Mouse (Mus musculus) neutrophil, adult 5-6 weeks (primary cell): ENCODE measurements at regions not wholly inside any gene's neighbourhood (a gene's known extent, or its start where the extent isn't known, plus 50 kb on each side); places are given as distances from the start of the nearest gene placed in this dataset.

ENCODE experiments used
- ATAC-seq: fragments of 151-379, 151-347 bp; 2 replicates; pipeline ENCODE4 v1.8.0; 2017; ENCODE audit warnings: mild to moderate bottlenecking, moderate TSS enrichment; ENCODE audit not compliant: insufficient number of reproducible peaks, poor library complexity, low FRiP score, severe bottlenecking; ENCODE audit errors: extremely low read depth

DNA sequence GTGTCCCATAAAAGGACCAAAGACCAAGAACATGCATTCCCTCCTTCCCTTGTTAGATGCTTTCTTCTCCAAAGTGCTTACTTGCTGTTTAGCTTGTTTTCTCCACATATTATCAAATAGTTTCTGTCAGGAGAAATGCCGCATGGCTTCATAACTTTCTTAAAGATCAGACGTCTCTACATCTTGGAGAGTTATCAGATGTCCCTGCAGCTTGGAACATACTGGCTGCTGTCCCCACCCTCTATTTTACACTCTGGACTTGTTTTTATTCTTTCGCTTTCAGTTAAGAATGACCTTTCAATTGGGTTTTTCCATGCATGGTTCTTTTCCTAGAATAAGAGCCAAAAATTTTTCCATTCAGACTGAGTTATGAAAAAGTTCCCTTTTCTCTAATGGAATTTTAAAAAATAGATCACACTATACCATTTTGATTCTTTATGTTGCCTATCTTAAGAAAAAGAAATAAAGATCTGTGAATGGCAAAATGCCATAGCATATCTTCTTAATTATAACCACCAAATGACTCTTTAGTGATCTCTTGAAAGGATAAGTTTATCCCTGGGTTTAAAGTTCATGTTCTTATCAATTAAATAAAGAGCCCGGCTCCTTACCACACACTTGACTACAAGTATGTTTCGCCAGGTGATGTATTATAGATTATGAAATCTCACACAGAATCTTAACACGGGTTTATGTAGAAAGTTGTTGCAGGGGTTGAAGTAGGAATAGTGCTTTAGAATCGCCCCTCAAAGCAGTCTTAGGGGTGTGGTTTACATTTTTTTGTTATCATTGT is 232.1 kb downstream of the Nfkbiz start:
- no peak for ATAC-seq

DNA sequence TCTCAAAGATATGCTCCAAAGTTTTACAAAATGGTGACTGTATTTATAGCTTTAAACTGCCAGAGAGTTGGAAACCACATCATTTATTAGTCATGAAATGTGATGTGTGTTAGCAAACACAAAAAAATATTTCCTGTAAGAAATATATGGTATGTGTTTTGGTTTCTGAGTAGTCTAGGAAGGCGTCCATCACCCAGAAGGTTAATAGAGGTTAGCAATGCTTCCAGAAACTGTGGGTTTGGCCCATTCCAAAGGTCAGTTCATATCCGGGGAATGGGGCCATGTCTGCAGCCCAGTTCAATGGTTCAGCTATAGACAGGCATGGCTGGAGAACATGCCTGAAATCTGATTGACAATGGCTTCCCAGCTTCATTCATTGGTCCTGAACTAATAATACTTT is 235.1 kb downstream of the Nfkbiz start:
- no peak for ATAC-seq

DNA sequence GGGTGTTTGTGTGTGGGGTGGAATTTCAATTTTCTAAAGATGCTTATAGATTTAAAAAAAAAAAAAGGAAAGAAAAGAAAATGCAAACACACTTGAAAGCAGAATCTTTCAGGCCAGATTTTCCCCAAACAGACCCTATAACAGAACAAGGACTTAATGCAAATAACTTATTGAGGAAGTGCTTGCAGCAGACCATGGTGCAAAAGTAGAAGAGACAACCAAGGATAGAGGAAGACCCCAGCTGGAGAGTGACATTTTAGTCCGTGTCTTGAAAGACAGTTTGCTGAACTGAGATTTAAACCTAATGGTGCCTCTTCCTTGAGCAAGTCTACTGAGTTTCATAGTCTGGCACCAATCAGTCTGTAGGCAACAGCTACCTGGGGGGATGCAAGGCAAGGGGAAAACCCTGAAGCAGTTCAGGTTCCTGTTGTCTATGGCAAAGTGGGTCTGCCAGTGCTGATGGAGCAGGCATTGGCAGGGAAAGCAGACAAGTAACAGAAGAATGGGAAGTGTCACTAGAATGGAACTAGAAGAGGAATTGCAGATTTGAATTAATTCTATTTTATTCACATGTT is 249.2 kb downstream of the Nfkbiz start:
- peak; percentile 66 for ATAC-seq

DNA sequence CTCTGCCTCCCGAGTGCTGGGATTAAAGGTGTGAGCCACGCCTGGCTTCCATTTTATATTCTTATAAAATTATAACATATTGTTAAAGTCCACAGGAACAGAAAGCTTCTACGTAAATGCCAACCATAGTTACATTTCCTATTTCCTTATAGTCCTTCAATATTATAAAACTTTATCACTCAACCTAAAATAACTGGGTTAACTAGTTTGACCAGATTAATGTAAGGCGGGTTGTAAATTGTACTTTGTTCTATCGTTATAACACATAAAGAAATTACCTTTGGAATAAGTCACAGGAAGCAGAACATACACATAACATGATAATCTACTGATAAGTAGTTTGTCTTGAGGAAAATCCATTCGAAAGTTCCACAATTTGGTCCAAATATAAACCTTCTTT is 251.6 kb downstream of the Nfkbiz start:
- ATAC-seq = no peak

DNA sequence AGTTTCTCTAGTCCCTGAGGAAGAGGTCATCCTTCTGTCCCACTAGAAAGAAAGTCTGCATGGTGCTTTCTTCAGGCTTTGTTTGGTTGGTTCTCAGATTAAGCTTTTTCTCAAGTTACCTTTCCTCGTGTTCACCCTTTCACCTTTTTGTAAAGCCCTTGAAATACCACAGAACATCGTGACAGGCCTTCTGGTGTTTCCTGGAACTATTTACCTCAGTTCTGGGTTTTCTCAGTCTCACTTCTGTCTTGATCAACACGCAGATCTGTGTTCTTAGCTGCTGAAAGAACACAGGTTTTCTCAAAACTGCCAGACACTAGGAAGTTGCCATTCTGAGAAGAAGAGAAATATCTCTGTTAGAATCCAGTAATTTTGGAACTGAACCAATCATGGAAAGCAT is 255.8 kb downstream of the Nfkbiz start:
- ATAC-seq = 0 out of 2 replicates have a peak, but pooled peaks have one; percentile 33

DNA sequence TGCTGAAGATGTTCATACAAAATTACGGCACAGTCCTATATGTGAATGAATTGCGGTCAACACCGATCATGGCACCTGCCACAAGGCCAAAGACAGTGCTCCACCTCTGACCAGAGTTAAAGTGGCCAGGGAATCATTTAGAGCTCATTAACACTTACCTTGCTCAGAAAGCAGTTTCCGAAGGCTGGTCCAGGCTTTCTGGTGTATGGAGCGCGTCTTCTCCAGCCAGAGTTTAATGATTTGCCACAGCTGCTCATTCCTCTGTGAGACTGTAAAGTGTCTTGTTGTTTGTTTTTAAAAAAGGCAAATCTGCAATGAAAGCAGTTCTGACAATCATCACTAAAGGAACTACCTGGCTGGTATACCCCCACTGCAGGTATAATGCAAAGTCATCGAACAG is 256.7 kb downstream of the Nfkbiz start:
- ATAC-seq = no peak

DNA sequence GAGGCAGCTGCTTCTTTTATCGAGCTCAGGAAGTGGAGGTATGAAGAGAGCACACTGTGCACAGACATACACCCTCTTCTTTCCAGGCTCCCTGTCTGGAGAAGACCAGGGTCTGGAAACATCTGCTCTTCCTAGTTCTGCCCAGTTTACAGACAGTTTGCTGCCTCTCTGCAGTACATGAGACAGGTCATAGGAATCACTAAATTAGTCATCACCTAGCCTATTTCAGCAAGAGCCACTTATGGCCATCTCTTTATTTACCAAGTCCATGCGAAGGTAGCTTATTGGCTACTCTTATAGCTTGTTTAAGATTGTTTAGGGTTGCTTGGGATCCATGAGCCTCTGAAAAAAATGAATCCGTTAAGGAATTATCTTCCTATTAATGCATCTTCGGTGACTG is 257.9 kb downstream of the Nfkbiz start:
- ATAC-seq = no peak

DNA sequence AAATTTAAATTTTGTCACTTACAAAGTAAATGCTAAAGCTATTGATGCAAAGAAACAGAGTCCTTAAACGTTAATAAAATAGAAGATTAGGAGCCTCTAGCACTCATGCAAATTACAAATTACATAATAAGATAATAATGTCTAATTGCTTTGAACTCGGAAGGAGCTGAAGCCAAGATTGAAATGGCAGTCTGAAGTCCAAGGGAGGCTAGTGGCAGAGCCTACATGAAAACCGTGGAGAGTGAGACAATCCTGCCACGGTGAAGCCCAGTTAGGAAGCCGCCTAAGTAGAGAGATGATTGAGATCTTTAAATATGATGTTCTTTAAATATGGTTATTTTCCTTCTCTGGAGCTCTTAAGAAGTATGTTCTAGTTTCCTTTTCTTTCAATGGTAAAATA is 260.0 kb downstream of the Nfkbiz start:
- ATAC-seq = no peak

DNA sequence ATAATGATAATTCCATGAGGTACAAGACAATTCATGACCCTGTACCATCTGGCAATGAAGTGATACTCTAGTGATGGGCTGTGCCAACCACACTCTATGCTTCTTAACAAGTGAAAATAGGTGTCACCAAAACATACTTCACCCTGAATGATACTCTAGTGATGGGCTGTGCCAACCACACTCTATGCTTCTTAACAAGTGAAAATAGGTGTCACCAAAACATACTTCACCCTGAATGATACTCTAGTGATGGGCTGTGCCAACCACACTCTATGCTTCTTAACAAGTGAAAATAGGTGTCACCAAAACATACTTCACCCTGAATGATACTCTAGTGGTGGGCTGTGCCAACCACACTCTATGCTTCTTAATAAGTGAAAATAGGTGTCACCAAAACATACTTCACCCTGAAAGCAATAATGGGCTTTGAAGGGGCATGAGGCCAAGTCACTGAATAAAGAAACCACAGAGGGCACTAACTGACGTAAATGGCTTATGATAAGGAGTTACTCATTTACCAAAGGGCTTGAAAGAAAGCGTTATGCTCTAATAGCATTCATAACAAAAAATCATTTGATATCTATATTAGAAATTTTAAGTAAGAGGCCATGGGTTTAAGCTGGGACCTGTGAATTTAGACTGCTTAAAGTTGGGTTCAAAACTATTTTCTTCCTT is 263.0 kb downstream of the Nfkbiz start:
- peak; percentile 19; the same call in 1 of the 2 replicates for ATAC-seq

DNA sequence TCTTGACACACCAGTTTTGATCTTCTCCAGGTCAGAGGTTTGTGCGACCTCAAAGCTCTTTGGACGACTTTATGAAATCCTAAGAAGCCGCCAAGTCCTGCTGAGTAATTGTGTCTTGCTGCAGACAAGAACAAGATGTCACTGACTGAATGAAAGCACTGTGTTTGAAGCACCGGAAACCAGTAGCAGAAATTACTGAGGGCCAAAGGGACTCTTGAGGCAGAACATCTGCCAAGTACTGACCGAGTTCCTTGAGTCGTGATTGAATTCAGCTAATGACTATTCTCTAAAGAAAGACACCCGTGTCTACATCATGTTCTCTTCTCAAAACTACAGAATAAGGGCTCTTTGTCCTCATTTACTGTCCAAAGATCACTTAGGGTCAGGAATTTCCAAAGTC is 267.6 kb downstream of the Nfkbiz start:
- ATAC-seq = no peak

DNA sequence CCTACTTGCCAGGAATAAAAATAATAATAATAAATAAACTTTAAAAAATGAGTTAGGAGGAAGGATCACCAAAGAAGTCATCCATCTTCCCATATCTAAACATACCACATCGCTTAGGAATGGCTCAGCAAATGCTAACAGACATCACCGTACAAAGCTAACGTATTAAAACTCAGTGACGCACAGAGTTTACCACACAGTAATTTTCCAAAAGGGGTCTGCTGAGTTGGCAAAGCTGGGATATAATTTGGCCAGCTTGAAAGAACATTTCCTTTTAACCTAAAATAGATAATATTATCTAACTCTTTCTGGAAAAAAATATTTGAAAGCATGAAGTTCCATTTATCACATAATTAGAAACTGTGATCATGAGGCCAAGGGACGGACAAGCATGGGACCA is 268.6 kb downstream of the Nfkbiz start:
- no peak for ATAC-seq

DNA sequence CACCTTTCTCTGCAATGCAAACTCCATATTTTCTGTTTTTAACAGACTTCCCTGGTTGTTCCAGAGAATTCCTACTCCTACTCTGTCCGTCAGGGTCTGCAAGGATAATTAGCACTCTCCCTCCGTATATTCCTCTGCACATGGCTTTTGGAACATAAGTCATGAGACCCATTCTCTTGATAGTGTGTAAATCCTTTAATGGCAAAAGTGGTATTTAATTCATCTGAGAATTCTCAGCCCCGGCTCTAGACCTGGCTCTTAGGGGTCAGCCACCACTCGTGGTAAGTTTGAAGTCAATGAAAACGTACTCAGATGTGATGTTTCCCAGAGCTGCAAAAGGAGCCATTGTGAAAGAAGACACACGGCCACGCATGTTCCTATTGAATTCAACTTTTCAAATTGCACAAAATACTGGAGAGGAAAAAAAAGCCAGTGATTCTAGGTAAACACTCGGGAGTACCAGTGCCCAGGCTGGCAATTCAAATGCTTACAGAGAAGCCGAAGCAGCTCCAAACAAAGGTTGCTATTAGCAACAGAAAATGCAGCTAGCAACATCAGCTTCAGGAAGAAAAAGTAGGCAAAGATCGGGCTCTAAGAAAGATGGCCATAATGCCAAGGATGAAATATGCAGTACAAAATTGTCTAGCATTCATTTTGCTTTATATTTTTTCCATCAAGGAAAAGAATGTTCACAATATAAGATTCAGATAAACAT is 258.2 kb upstream of the Zpld1 start:
- no peak for ATAC-seq

DNA sequence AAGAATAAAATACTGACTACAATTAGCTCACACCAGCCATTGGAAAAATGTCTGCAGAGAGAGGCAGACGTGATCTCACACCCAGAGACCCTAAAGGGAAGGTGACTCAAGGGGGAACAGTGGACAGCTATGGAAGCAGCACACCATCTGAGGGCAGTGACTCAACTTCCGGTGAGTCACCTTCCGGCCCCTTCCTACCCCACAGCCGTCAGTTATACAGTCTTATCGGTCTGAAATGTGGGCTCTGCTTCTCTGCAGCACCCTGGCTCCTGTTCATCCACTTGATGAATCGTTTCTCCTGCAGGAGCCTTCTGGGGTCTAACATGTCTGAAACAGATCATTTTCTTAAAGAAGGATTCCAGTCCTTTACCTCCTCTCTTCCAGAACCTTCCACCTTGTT is 257.4 kb upstream of the Zpld1 start:
- ATAC-seq = peak; percentile 89

DNA sequence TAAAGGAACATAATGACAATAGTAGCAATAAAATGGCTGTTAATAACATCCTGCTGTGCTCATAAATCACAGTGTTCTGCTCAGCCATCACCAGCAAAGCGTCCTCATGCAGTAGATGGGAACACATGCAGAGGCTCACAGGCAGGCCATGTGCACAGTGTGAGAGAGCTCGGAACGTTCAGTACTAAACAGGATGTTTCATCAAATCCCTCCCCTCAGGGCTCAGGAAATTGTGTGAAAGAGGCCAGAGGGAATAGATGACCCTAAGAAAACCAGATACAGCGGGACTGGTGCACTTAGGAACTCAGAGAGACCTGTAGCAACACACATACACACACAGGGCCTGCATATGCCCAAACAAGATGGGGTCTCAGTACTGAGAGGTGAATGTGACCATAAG is 256.1 kb upstream of the Zpld1 start:
- ATAC-seq = no peak

DNA sequence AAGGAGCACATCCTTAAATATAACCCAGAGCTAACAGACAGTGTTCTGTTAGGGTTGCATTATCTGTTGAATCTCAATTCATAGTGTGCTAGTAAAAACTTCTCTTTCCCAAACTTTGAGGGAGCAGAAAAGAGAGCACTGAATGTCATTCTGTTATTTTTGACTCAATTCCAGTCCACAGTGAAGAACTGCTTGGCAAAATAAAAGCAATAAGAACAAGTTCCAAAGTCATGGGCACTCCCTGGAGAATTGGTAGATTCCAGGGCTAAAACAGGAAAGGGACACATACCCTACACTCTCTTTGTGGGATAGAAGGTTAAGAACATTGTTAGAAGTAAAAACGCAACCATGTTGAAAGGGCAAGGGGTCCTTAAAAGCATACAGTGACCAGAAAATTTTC is 253.6 kb upstream of the Zpld1 start:
- ATAC-seq = no peak

DNA sequence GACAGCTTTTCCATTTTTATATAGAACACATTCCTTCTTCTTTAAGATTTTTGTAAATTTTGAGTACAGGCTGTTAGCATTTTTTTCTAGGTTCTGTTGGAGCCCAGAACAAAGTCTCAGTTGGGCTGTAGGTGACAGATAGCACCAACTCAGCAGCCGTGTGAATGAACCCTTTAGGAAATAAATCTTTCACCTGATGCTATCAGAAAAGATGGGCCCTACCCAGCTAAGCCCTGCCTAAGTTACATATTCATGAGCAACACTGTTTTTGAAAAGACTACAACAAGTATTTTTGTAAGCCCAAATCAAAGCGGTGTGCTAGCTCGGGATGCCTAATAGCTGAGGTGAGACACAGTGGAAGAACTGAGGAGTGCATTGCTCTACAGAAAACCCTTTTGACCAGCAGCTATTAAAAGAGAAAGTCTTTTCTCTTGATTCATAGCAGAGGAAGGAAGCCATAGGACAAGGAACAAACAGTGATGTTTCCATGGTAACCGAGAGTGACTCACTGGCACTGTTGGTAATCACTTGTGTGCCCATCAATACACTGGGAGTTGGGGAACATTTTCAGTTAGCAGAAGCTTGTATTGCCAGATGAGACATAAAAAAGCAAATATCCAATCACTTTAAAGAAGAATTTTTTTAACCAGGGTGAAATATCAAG is 253.0 kb upstream of the Zpld1 start:
- ATAC-seq = peak; percentile 83

DNA sequence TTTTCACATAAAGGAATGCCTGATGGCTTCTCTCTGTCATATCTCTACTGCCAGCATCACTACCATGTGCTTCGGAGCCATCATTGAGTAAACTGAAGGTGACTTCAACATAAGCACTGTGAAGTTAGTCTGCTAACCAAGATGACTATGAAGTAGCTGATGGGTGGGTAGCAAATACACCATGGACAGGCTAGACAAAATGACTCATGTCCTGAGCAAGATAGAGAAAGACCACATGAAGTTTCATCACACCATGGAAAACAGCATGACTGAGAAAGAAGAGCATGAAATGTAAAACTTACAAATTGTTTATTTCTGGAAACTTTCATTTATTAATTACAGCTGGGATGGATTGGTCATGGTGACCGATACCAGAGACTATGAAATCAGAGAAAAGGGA is 249.3 kb upstream of the Zpld1 start:
- no peak for ATAC-seq

DNA sequence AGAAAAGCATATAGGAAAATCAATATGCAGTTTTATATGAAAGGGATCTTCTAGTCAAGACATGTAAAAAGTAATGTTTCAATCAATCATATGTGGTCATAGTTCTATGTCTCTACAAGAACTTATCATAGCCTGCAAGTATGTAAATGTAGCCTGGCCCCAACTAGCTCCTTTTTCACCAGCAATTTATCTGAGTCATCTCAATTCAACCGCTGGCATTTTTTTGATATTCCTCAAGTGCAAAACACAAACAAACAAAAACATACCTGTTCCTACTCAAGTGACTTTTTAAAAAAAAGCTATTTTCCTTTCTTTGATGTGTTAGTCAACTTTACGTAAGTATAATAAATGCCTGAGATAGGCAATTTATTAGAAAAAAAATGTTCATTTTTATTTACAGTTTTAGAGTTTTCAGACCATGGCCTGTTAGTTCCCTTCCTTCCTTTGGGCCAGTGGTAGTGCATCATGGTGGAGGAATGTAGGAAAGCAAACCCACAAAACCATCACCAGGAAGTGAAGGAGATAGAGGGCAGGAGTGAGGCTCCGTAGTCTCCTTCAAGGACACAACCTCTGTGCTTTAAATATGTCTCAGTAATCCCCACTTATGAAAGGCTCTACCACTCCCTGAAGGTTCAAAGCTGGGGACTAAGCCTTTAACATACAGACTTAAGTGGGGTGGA is 242.7 kb upstream of the Zpld1 start:
- no peak for ATAC-seq

DNA sequence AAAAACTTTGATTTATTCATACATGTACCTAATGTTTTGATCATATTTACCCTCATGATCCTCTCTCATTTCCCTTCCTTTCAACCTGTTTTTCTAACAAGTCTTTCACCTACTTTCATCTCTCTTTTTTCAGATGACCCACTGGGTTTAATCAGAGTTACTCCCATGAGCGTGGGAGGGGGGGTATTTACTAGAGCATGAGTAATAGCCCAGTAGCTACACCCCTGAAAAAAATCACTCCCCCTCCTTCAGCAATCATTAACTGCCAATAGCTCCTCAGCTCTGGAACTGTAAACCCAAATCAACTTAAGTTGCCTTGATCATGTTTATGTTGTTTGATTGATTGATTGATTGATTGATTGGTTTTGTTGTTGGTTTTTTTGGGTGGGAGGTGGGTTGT is 241.4 kb upstream of the Zpld1 start:
- ATAC-seq = no peak
